Mouse (Mus musculus) ES-E14 (cell line): ENCODE measurements at regions not wholly inside any gene's neighbourhood (a gene's known extent, or its start where the extent isn't known, plus 50 kb on each side); places are given as distances from the start of the nearest gene placed in this dataset.

Source experiments
- ZC3H11A ChIP-seq: IDR thresholded peaks from 2 replicates; pipeline ENCODE4 v1.6.1; 2012; ENCODE audit warnings: low read depth, mild to moderate bottlenecking, inconsistent platforms, low read length, borderline replicate concordance
- ZNF384 ChIP-seq: IDR thresholded peaks from 2 replicates; pipeline ENCODE4 v1.6.1; 2012; ENCODE audit warnings: low read depth, low read length, inconsistent platforms

GRCm38 (mm10) chr3:138688606-138689005, 53.4 kb upstream of the Tspan5 start:
- TF ChIP-seq ZNF384, result no peak
- no peak for TF ChIP-seq ZC3H11A
